Mouse (Mus musculus) limb, embryonic 10.5 days (tissue): ENCODE results near the gene Nfe2. TPM values are rescaled to one million over a fixed set of nuclear protein-coding genes. Genes with fewer than 3 reads are reported as not detected.

Source experiments
- DNase-seq: peaks from one replicate; pipeline ENCODE4 v3.0.0-alpha.2; 2017; ENCODE audit warnings: low spot score
- H3K27ac ChIP-seq: fragments of 300-500 bp; sonication (generic); 2 replicates; pipeline ENCODE4 v1.5.1; 2016; ENCODE audit warnings: mild to moderate bottlenecking
- H3K27me3 ChIP-seq: fragments of 300-500 bp; sonication (generic); 2 replicates; pipeline ENCODE4 v1.6.1; 2016; ENCODE audit warnings: low read depth, mild to moderate bottlenecking; ENCODE audit not compliant: poor library complexity, severe bottlenecking
- H3K36me3 ChIP-seq: fragments of 300-500 bp; sonication (generic); 2 replicates; pipeline ENCODE4 v1.6.1; 2016; ENCODE audit warnings: mild to moderate bottlenecking, moderate library complexity
- H3K4me1 ChIP-seq: fragments of 300-500 bp; sonication (generic); 2 replicates; pipeline ENCODE4 v1.6.1; 2016
- H3K4me3 ChIP-seq: fragments of 300-500 bp; sonication (generic); 2 replicates; pipeline ENCODE4 v1.5.1; 2016; ENCODE audit warnings: mild to moderate bottlenecking, moderate library complexity
- H3K9me3 ChIP-seq: fragments of 300-500 bp; sonication (generic); replicated peaks from 2 replicates; pipeline ENCODE4 v1.6.1; 2016; ENCODE audit warnings: mild to moderate bottlenecking
- WGBS: fragments of 180-500 bp; shearing (Covaris S2); methylation state at CpG from one replicate; pipeline ENCODE4 v1.1.7; 2016; 5-methylcytosine and 5-hydroxymethylcytosine counted together
- polyA plus RNA-seq: library from polyadenylated mRNA; unstranded; fragments of >200 nt; fragmentation: Nextera tagmentation; extraction: Ambion mirVana; gene quantifications from 2 replicates; pipeline ENCODE4 v1.2.1, GENCODE M21; 2016

Gene Nfe2
- polyA plus RNA-seq, 1 experiment from 2014 or later, result 6.1 TPM

GRCm38 (mm10) chr15:103299644-103300043 lies 41.4 kb upstream of the Nfe2 start:
- H3K4me3 ChIP-seq, result peak overlapping the region; percentile 41
- no peaks in the 10 kb centered on the region for H3K9me3 ChIP-seq
- H3K27ac ChIP-seq, result peak overlapping the region; percentile 94
- 27% methylated on average over 8 of the region's 8 CpGs for WGBS
- no peak for DNase-seq
- peaks cover 29% of the 10 kb centered on the region for H3K36me3 ChIP-seq
- H3K4me1 ChIP-seq, result peaks cover 100% of the 10 kb centered on the region
- H3K27me3 ChIP-seq, result no peaks in the 10 kb centered on the region

DNA sequence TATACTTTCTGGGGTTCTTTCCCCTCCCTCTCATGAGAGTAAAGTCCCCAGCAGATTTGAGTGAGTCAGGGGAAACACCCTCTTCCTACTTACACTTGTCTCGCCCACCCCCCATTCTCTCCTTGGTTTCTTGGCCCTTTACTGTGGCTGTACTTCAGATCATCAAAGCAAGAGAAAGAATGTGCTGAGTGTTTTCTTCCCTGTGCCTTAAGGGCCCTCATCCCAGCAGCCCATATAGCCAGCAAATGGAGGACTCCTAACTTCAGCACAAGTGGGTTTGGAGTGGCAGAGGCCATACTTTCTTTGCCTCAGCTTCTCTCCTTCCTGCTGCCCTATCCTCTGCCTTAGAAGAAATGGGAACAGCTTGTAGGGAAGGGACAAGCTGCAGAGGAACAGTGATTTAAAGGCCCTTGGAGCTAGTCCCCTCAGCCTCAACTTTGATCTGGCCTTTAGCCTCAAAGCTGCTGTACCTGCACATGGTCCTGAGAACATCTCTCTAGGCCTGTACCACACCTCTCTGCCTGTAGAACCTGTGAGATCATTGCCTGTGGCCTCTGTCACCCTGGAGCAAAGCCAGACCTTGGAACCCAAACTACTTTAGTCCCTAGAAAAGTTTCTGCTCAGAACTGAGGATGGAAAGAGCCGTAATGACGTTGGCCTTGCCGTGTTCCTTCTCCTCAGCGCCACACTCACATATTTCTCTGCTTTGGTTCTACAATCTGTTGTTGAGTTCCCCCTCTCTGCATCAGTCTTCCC lies 40.8 kb upstream of the Nfe2 start:
- Histone ChIP-seq H3K27me3 (no peaks in the 10 kb centered on the region), H3K27ac (peak overlapping the region; percentile 94), H3K9me3 (no peaks in the 10 kb centered on the region), H3K4me1 (peaks cover 97% of the 10 kb centered on the region), H3K4me3 (peak overlapping the region; percentile 41; the same call in 1 of the 2 replicates), H3K36me3 (peaks cover 29% of the 10 kb centered on the region)
- DNase-seq, result no peak
- WGBS, result 61% methylated on average over 5 of the region's 5 CpGs

DNA sequence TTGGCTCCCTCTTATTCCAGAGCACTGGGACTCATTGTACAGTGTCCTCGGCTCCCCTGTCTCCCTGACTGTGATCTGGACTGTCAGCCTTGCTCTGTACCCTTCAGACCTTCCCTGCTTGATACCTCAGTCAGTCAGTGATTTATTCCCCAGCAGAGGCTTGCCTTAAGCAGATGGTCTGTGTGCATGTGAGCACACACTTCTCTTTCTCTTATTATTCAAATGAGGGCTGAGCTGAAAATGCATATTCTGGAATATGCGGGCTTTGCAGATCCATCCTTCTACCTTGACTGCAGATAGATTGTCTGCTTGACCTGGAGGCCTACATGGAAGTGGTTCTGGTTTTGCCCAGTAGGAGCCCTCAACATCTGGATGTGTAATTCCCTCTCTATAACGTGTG lies 39.8 kb upstream of the Nfe2 start:
- peak overlapping the region; percentile 94 for H3K27ac ChIP-seq
- DNase-seq, result no peak
- H3K9me3 ChIP-seq, result no peaks in the 10 kb centered on the region
- H3K36me3 ChIP-seq, result peaks cover 39% of the 10 kb centered on the region
- 62% methylated on average over 3 of the region's 3 CpGs for WGBS
- peaks cover 87% of the 10 kb centered on the region for H3K4me1 ChIP-seq
- H3K4me3 ChIP-seq, result no peak overlapping the region
- no peaks in the 10 kb centered on the region for H3K27me3 ChIP-seq

DNA sequence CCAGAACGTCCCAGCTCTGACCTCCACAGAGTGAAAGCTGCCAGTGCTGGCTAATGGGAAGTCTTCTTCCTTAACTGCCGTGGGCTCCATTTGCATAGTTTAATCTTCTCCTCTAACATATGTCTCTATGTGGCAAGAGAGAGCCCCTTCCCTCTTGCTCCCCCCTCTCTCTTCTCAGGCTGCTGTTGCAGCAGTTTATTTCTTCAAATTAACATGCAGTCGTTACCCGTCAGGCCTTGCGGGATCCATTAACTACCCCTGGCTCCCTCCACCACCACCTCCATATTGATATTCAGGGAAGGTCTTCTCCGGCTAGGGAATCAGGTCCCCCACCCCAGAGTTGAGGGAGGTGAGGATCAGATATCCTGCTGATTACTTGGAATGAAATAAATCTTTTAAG lies 39.1 kb upstream of the Nfe2 start:
- WGBS, result 59% methylated on average over 6 of the region's 6 CpGs
- H3K4me3 ChIP-seq, result no peak overlapping the region
- H3K4me1 ChIP-seq, result peaks cover 79% of the 10 kb centered on the region
- peaks cover 46% of the 10 kb centered on the region for H3K36me3 ChIP-seq
- H3K9me3 ChIP-seq, result no peaks in the 10 kb centered on the region
- no peaks in the 10 kb centered on the region for H3K27me3 ChIP-seq
- H3K27ac ChIP-seq, result peak overlapping the region; percentile 94
- no peak for DNase-seq

DNA sequence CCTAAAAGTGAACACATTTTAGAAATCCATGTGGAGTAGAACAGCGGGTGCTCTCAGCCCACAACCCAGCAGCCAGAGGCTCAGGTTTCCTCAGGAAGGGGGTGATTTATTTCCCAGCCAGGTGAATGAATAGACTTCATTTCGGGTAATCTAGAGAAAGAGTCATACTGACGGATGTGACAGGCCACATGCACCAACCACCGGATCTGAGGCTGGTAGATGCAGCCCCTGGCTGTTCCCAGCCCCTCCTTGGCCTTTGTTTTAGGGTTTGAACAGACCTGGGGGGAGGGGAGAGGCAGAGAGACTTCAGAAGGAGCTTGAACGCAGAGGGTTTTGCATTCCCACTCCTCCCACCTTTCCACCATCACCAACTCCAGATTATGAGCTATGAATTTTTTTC lies 37.6 kb upstream of the Nfe2 start:
- peak; percentile 72 for DNase-seq
- 0% methylated on average over 5 of the region's 5 CpGs for WGBS
- Histone ChIP-seq H3K4me3 (peak overlapping the region; percentile 26), H3K36me3 (peaks cover 60% of the 10 kb centered on the region), H3K4me1 (peaks cover 70% of the 10 kb centered on the region), H3K27ac (peak overlapping the region; percentile 94), H3K27me3 (no peaks in the 10 kb centered on the region), H3K9me3 (no peaks in the 10 kb centered on the region)

- Histone ChIP-seq H3K36me3 (peaks cover 72% of the 10 kb centered on the region), H3K27me3 (no peaks in the 10 kb centered on the region), H3K4me3 (no peak overlapping the region), H3K9me3 (no peaks in the 10 kb centered on the region), H3K4me1 (peaks cover 70% of the 10 kb centered on the region), H3K27ac (peak overlapping the region; percentile 94)
- WGBS, result 76% methylated on average over 2 of the region's 2 CpGs
- no peak for DNase-seq
These were observed 36.4 kb upstream of the Nfe2 start for GRCm38 (mm10) chr15:103294649-103295048.

DNA sequence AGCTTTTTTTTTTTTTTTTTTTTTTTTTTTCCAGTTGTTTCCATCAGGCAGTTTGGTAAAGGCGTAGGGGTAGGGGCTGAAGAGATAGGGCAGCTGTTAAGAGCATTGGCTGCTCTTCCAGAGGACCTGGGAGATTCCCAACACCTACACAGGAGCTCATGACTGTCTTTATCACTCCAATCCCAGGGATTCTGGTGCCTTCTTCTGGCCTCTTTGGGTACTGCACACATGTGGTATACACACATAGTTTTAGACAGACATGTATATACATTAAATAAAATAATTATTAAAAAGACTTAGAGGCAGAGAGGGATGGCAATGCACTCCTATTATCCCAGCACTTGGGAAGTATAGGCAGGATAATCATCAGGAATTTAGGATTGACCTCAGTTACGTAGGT lies 35.2 kb upstream of the Nfe2 start:
- Histone ChIP-seq H3K27ac (no peak overlapping the region), H3K9me3 (no peaks in the 10 kb centered on the region), H3K4me3 (no peak overlapping the region), H3K4me1 (peaks cover 70% of the 10 kb centered on the region), H3K27me3 (no peaks in the 10 kb centered on the region), H3K36me3 (peaks cover 71% of the 10 kb centered on the region)
- WGBS, result 100% methylated on average over 2 of the region's 2 CpGs
- no peak for DNase-seq

DNA sequence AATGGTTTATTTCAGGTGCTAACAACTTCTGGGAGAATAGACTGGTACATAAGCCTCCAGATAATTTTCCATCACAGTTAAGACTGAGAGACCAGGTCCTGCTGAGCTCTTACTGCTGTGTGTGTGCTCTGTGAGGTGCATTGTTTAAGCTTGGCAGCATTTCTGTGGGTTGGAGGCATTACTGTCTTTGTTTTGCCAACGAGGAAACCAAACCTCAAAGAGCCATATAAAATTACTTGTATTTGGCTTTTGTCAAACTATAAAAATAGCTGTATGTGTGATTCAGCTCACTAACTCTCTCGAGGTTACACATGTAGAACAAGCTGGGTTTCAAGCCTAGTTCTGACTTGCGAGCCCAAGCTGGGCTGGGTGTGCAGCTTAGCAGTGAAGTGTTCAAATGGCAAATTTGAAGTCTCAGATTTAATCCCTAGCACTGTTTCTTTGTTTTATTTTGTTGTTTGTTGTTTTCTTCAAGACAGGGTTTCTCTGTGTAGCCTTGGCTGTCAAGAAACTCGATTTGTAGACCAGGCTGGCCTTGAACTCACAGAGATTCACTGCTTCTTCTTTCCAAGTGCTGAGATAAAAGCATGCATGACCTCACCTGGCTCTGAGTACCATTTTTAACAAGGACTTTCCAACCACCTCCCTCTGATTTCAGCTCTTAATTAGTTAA lies 34.6 kb upstream of the Nfe2 start:
- no peak for DNase-seq
- Histone ChIP-seq H3K4me1 (peaks cover 70% of the 10 kb centered on the region), H3K4me3 (no peak overlapping the region), H3K36me3 (peaks cover 66% of the 10 kb centered on the region), H3K9me3 (no peaks in the 10 kb centered on the region), H3K27me3 (no peaks in the 10 kb centered on the region), H3K27ac (no peak overlapping the region)
- 90% methylated on average over 4 of the region's 4 CpGs for WGBS

DNA sequence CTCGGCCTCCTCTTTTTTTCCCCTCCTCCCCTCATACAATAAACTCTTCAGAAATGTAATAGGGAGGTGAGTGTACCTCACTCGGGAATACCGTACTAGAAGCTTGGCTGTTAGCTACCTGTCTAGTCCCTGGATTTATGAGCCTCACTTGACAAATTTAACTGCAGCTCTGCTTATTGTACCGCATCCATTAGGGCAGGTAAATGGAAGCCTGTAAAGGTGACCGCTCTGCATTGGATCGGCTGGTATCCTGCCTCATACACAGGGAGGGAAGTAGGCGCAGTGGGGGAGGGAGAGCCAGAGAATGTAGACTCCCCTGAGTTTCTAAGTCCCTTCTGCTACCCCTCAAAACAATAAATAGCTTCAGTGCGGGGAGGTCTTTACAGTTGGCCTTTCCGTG lies 32.6 kb upstream of the Nfe2 start:
- no peak overlapping the region for H3K4me3 ChIP-seq
- WGBS, result 75% methylated on average over 9 of the region's 9 CpGs
- H3K9me3 ChIP-seq, result no peaks in the 10 kb centered on the region
- H3K4me1 ChIP-seq, result peaks cover 58% of the 10 kb centered on the region
- no peak for DNase-seq
- peaks cover 63% of the 10 kb centered on the region for H3K36me3 ChIP-seq
- no peaks in the 10 kb centered on the region for H3K27me3 ChIP-seq
- H3K27ac ChIP-seq, result peak overlapping the region; percentile 50

GRCm38 (mm10) chr15:103290417-103290816 lies 32.2 kb upstream of the Nfe2 start:
- Histone ChIP-seq H3K36me3 (peaks cover 63% of the 10 kb centered on the region), H3K4me1 (peaks cover 58% of the 10 kb centered on the region), H3K27me3 (no peaks in the 10 kb centered on the region), H3K27ac (peak overlapping the region; percentile 50), H3K9me3 (no peaks in the 10 kb centered on the region), H3K4me3 (no peak overlapping the region)
- DNase-seq, result no peak
- WGBS, result 78% methylated on average over 6 of the region's 6 CpGs

DNA sequence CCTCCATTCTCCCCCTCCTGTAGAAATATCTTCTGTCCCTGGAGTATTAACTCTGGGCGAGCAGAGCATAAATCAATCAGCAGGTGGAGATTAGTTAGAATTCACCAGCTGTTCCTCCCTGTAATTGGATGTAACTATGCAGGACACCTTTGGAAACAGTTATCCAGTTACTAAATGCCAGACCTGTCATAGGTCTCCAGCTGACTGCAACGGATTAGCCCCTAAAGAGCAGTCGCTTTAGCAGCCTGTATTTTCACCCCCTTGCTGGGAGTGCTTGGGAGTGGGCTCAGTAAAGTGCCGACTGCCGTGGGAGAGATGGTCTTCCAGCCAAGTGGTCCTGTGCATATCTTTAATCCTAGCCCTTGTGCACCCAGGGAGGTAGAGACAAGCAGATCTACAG lies 31.4 kb upstream of the Nfe2 start:
- Histone ChIP-seq H3K4me1 (peaks cover 58% of the 10 kb centered on the region), H3K27ac (peak overlapping the region; percentile 50)

GRCm38 (mm10) chr15:103285778-103286417 lies 27.7 kb upstream of the Nfe2 start:
- Histone ChIP-seq H3K4me3 (no peak overlapping the region), H3K9me3 (no peaks in the 10 kb centered on the region), H3K27me3 (no peaks in the 10 kb centered on the region), H3K27ac (peak overlapping the region; percentile 2; the same call in 1 of the 2 replicates), H3K36me3 (peaks cover 36% of the 10 kb centered on the region), H3K4me1 (peaks cover 52% of the 10 kb centered on the region)
- WGBS, result 88% methylated on average over 1 of the region's 1 CpGs
- DNase-seq, result no peak

More for the DNA sequence above, 31.4 kb upstream of the Nfe2 start:
- Histone ChIP-seq H3K9me3 (no peaks in the 10 kb centered on the region), H3K27me3 (no peaks in the 10 kb centered on the region), H3K36me3 (peaks cover 63% of the 10 kb centered on the region), H3K4me3 (no peak overlapping the region)
- DNase-seq, result no peak
- 29% methylated on average over 5 of the region's 5 CpGs for WGBS

DNA sequence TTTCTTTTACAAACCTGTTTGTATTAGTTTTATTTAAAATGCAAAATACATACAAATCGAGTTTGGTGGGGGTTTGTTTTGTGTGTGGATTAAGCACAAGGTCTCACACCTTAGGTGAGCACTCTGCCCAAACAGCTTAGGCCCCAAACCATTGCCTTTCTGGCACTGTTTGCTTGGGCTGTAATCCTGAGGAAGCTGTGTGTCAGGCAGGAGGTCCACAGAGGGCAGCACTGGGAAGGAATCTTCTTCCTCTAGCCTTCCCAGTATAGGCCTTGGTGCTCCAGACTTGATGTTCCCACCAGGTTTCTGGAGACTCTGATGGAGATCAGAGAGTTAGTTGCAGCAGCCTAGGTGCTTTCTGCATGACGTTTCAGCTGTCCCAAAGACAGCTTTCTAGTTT lies 26.4 kb upstream of the Nfe2 start:
- Histone ChIP-seq H3K9me3 (no peaks in the 10 kb centered on the region), H3K36me3 (peaks cover 24% of the 10 kb centered on the region), H3K4me1 (peaks cover 43% of the 10 kb centered on the region), H3K27ac (peak overlapping the region; percentile 58; the same call in 1 of the 2 replicates), H3K27me3 (no peaks in the 10 kb centered on the region), H3K4me3 (no peak overlapping the region)
- WGBS, result 44% methylated on average over 2 of the region's 2 CpGs
- DNase-seq, result no peak
